8 mouse cellular contexts compared by ENCODE assay signal in the genomic region with DNA sequence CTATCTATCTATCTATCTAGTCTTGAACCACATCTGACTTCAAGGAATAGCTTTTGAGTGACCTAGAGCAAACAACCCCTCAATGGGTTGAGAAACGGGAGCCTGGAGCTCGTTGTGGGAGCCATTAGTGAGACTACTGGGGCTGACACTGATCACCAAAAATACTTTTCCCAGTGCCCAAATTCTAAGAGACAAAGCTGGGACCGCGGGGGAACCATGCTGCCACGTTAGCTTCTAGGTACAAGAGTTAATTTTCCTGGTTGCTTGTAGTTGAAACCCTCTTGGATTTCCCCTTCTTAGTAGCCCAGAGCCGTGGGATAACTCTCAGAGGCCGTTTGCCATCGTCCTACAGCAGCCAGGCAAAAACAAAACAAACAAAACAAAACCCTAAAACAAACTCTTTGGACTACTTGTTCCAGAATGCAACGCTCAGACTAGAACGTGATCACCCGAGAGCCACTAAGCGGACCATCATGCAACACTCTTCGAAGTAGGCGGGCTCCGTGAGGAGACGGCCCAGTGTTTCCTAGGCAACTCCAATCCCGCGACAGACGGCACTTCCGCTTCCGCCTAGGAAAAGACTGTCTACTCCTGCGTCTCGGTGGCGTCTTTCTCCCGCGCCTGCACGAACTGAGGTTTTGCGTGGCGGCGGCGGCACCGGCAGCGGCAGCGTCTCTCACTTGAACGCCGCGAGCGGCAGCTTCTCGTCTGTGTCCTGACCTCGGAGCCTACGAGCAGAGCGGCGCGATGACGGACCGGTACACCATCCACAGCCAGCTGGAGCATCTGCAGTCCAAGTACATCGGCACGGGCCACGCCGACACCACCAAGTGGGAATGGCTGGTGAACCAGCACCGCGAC. TPM values are rescaled to one million over a fixed set of nuclear protein-coding genes. Genes with fewer than 3 reads are reported as not detected.
A peak's percentile ranks its signal among the peaks of the same experiment; 100 is the strongest.
DNase-seq lines count a peak whose midpoint lies in the region; ATAC-seq lines count a peak whose summit lies in the region.

No protein-coding gene starts in this region.

- peak overlapping the region; percentile 76 for H3K27ac ChIP-seq in hindbrain, embryonic 12.5 days

- 4% methylated on average over 52 of the region's 52 CpGs for WGBS in hindbrain, embryonic 12.5 days

- DNase-seq in NIH3T3 (ENCODE audit: low read depth), result peak; percentile 98
- peak; percentile 95 to 96 for DNase-seq in cerebellum, postnatal 10 days
- peak; percentile 95 for DNase-seq in frontal cortex, postnatal 10 days (ENCODE audit: low spot score in 2 of 2)
- peak; percentile 94 to 98 for DNase-seq in layer of hippocampus, postnatal 14 days (ENCODE audit: low spot score in 2 of 2)
- DNase-seq in lung, postnatal 14 days, result peak; percentile 94
- DNase-seq in retina, adult 2 months (ENCODE audit: low read depth, low spot score), result peak; percentile 93
- DNase-seq in thymus, postnatal 36 days, result peak; percentile 89 to 93

- H3K4me1 ChIP-seq in hindbrain, embryonic 12.5 days, result peaks cover 12% of the 10 kb centered on the region

- H3K36me3 ChIP-seq in hindbrain, embryonic 12.5 days, result 0 out of 2 replicates have a peak, but pooled peaks cover 2% of the 10 kb centered on the region

- no peaks in the 10 kb centered on the region for H3K9me3 ChIP-seq in hindbrain, embryonic 12.5 days (replicated peaks)

- no peaks in the 10 kb centered on the region for H3K27me3 ChIP-seq in hindbrain, embryonic 12.5 days

- H3K4me2 ChIP-seq in hindbrain, embryonic 12.5 days (replicated peaks), result peak overlapping the region; percentile 91

- H3K4me3 ChIP-seq in hindbrain, embryonic 12.5 days, result peak overlapping the region; percentile 86

- H3K9ac ChIP-seq in hindbrain, embryonic 12.5 days, result peak overlapping the region; percentile 86

- ATAC-seq in hindbrain, embryonic 12.5 days (ENCODE audit: low FRiP score), result peak; percentile 100

RNA-seq across cellular contexts. Expression of a gene that starts 3.0 kb away (rescaled TPM):
- 26.8 and 30.6 TPM in 2 replicates for polyA plus RNA-seq in hindbrain, embryonic 12.5 days (2016; fragmentation: Nextera tagmentation; extraction: Ambion mirVana)
- total RNA-seq in layer of hippocampus, postnatal 14 days (2021), result 1 to 10 TPM; 8.3 to 8.8 TPM

RNA-seq across cellular contexts. Expression of a gene that starts 44.0 kb away (rescaled TPM):
- polyA plus RNA-seq in hindbrain, embryonic 12.5 days (2016; fragmentation: Nextera tagmentation; extraction: Ambion mirVana), result 2.2 and 3.0 TPM in 2 replicates
- under 1 TPM; 0.21 to 0.36 TPM for total RNA-seq in layer of hippocampus, postnatal 14 days (2021)

RNA-seq across cellular contexts. Expression of a gene that starts 52.2 kb away (rescaled TPM):
- 60.3 and 80.0 TPM in 2 replicates for polyA plus RNA-seq in hindbrain, embryonic 12.5 days (2016; fragmentation: Nextera tagmentation; extraction: Ambion mirVana)
- 10 to 100 TPM; 38.4 to 39.4 TPM for total RNA-seq in layer of hippocampus, postnatal 14 days (2021)

Comparison
In these comparisons a context has a peak if more than half of its experiments do, and no peak if none do; other contexts are left out.
1. Peak in every context shown above with its lines: DNase-seq, ATAC-seq, H3K4me3 ChIP-seq and H3K27ac ChIP-seq.